Mouse (Mus musculus): ENCODE measurements around the gene Ube2ql1. TPM values are rescaled to one million over a fixed set of nuclear protein-coding genes. Genes with fewer than 3 reads are reported as not detected.

The Ube2ql1 gene
- polyA plus RNA-seq, 1 experiment, result 151 TPM

DNA sequence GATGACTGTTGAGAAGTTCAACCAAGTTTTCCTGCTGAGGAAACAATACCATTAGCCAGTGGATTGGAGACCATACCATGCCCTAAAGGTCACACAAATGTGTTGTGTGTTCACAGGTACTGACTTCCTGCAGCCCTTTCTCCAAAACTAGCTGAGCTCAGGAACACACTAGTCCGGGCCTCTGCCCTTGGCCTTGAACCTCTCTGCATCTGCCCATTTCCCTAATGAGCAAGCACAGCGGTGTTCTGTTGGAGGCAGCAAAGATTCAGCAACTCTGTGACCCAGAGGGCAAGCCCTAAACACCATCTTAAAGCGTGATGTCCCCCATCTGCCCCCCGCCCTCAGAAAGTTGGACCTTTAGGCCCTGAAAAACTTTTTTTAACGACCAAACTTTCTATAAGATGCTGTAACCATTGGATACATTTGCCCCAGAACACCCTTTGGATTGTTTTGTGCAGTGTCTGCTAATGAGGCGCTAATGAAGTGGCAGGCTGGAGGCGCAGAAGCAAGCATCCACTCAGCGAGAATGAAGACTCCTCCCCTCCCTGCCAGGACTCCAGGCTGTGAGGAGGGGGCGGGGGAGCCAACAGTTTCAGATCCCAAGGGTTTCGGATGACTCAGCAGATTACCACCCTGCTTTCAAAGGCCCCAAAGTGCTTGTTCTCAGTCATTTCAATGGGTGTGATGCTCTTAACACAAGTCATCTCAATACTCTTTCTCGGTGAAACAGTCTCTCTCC is 21.7 kb downstream of the Ube2ql1 start:
- TF ChIP-seq CTCF (IDR thresholded peaks at IDR 0.05; ENCODE audit: extremely low read depth, insufficient read depth, low read length) (no peak), POLR2A (IDR thresholded peaks at IDR 0.05; ENCODE audit: extremely low read depth, insufficient read depth, low read length) (no peak)
- H3K4me3 ChIP-seq (ENCODE audit: insufficient read depth, low read length), result no peak overlapping the region
- no peak overlapping the region for H3K27ac ChIP-seq (ENCODE audit: insufficient read depth, low read length)
- H3K4me1 ChIP-seq (ENCODE audit: control insufficient read depth, insufficient read depth, low read length), result peaks cover 24% of the 10 kb centered on the region

DNA sequence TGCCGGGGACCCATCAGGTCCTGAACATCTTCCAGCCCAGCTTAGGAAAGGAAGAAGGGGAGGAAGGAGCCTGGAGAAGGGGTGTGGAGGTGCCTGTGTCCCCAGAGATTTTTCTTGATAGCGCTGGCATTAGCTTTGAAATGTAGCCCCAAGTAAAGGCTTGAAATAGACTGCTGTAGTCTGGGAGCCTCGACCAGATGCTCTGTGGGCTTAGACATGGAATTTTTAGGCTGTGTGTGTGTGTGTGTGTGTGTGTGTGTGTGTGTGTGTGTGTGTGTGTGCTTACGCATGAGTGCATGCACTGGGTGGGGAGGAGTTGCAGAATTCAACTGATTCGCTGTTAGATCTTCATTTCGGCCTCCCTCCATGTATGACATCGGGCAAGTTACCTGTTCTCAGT is 31.5 kb downstream of the Ube2ql1 start:
- TF ChIP-seq POLR2A (IDR thresholded peaks at IDR 0.05; ENCODE audit: extremely low read depth, insufficient read depth, low read length), result no peak
- TF ChIP-seq CTCF (IDR thresholded peaks at IDR 0.05; ENCODE audit: extremely low read depth, insufficient read depth, low read length), result no peak

DNA sequence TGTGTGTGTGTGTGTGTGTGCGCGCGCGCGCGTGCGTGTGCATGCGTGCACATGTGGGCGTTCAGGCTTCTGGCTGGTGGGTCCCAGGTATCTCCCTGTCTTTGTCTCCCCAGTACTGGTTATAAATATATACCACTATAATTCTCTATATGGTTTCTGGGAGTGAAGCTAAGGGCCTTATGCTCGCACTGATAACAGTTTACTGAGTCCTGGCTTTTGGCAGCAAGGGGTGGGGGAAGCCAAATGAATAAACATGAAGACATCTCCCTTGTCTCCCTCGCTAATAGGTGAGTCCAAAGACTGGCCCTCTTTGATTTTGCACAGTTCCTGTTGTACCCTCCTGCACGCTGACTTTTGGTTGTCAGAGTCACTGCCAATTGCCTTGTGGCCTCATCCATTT is 32.2 kb downstream of the Ube2ql1 start:
- Histone ChIP-seq H3K4me1 (ENCODE audit: control insufficient read depth, insufficient read depth, low read length) (peaks cover 4% of the 10 kb centered on the region), H3K27ac (ENCODE audit: insufficient read depth, low read length) (no peak overlapping the region), H3K4me3 (ENCODE audit: insufficient read depth, low read length) (no peak overlapping the region)
- TF ChIP-seq POLR2A (IDR thresholded peaks at IDR 0.05; ENCODE audit: extremely low read depth, insufficient read depth, low read length) (no peak), CTCF (IDR thresholded peaks at IDR 0.05; ENCODE audit: extremely low read depth, insufficient read depth, low read length) (no peak)

More for the DNA sequence above, 31.5 kb downstream of the Ube2ql1 start:
- Histone ChIP-seq H3K4me1 (ENCODE audit: control insufficient read depth, insufficient read depth, low read length) (peaks cover 5% of the 10 kb centered on the region), H3K4me3 (ENCODE audit: insufficient read depth, low read length) (no peak overlapping the region), H3K27ac (ENCODE audit: insufficient read depth, low read length) (no peak overlapping the region)

DNA sequence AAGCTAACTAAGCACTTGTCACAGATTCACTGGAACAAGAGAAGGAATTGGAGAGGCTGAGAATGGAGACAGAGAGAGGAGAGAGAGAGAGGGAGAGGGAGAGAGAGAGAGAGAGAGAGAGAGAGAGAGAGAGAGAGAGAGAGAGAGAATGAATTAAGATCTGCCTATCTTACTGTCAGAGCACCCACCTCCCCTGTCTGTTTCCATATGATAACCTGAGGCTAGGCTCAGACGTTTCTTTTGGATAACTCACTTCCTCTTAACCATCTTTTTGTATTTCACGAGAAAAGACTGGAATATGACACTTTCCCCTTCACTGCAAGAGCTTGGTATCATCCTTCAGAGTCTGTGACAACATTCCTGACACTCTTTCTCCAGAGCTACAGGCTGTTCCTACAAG is 32.8 kb downstream of the Ube2ql1 start:
- H3K4me1 ChIP-seq (ENCODE audit: control insufficient read depth, insufficient read depth, low read length), result peaks cover 4% of the 10 kb centered on the region
- no peak overlapping the region for H3K4me3 ChIP-seq (ENCODE audit: insufficient read depth, low read length)
- H3K27ac ChIP-seq (ENCODE audit: insufficient read depth, low read length), result no peak overlapping the region
- no peak for TF ChIP-seq POLR2A (IDR thresholded peaks at IDR 0.05; ENCODE audit: extremely low read depth, insufficient read depth, low read length)
- no peak for TF ChIP-seq CTCF (IDR thresholded peaks at IDR 0.05; ENCODE audit: extremely low read depth, insufficient read depth, low read length)

DNA sequence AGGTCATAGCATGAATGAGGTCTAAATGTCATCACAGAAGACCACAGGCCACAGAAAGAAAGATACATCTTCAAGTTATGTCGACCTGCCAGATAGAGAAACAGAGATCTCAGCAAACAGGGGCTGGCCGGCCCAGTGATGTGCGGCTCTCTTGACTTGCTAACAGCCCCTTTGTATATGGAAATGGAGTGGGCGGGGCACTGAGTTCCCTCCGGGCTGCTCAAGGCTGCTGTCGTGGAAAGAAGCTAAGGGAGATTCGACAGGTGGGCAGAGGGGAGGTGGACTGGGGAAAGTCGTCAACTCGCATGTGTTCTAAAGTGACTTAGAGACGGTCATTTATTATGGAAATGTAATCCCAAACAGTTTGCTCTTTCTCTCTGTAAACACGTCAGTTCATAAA is 36.2 kb downstream of the Ube2ql1 start:
- H3K4me3 ChIP-seq (ENCODE audit: insufficient read depth, low read length), result no peak overlapping the region
- TF ChIP-seq POLR2A (IDR thresholded peaks at IDR 0.05; ENCODE audit: extremely low read depth, insufficient read depth, low read length), result no peak
- TF ChIP-seq CTCF (IDR thresholded peaks at IDR 0.05; ENCODE audit: extremely low read depth, insufficient read depth, low read length), result no peak
- H3K4me1 ChIP-seq (ENCODE audit: control insufficient read depth, insufficient read depth, low read length), result peaks cover 4% of the 10 kb centered on the region
- H3K27ac ChIP-seq (ENCODE audit: insufficient read depth, low read length), result no peak overlapping the region

DNA sequence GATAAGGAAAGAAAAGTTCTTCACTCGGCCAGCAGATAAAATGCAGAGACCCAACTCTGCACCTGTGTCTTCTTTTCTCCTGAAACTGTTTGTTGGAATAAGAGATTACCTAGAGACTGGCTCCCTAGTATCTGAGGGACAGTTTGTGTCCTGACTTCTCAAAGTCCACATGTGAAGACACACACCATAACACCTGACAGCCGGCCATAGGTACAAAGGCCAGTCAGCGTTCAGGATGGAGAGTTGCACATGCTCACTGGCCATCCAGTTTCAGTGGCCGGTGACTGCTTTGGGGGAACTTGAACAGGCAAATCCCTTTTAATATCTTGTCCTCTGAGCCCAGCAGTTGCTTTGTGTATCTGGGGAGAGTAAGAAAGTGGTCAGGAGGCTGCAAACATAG is 38.3 kb downstream of the Ube2ql1 start:
- Histone ChIP-seq H3K27ac (ENCODE audit: insufficient read depth, low read length) (no peak overlapping the region), H3K4me1 (ENCODE audit: control insufficient read depth, insufficient read depth, low read length) (no peaks in the 10 kb centered on the region; the same call in 1 of the 2 replicates), H3K4me3 (ENCODE audit: insufficient read depth, low read length) (no peak overlapping the region)
- TF ChIP-seq CTCF (IDR thresholded peaks at IDR 0.05; ENCODE audit: extremely low read depth, insufficient read depth, low read length) (no peak), POLR2A (IDR thresholded peaks at IDR 0.05; ENCODE audit: extremely low read depth, insufficient read depth, low read length) (no peak)

DNA sequence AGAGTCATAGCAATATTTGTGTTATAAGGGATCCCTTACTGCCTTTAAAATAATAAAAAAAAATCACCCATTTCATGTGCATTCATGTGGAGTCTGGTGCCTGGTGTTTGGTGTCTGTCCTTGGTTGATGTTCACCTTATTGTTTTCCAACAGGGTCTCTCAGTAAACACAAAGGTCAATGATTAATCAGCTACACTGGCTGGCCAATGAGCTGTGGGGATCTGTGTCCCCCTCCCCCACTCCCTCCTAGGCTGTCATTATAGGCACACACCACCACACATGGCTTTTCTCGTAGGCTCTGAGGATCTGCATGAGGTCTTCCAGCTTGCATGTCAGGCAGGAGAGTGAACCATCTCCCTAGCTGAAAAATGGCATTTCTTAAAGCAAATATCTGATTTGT is 38.9 kb downstream of the Ube2ql1 start:
- H3K4me1 ChIP-seq (ENCODE audit: control insufficient read depth, insufficient read depth, low read length), result no peaks in the 10 kb centered on the region; the same call in 1 of the 2 replicates
- H3K27ac ChIP-seq (ENCODE audit: insufficient read depth, low read length), result no peak overlapping the region
- no peak for TF ChIP-seq CTCF (IDR thresholded peaks at IDR 0.05; ENCODE audit: extremely low read depth, insufficient read depth, low read length)
- TF ChIP-seq POLR2A (IDR thresholded peaks at IDR 0.05; ENCODE audit: extremely low read depth, insufficient read depth, low read length), result no peak
- H3K4me3 ChIP-seq (ENCODE audit: insufficient read depth, low read length), result no peak overlapping the region

DNA sequence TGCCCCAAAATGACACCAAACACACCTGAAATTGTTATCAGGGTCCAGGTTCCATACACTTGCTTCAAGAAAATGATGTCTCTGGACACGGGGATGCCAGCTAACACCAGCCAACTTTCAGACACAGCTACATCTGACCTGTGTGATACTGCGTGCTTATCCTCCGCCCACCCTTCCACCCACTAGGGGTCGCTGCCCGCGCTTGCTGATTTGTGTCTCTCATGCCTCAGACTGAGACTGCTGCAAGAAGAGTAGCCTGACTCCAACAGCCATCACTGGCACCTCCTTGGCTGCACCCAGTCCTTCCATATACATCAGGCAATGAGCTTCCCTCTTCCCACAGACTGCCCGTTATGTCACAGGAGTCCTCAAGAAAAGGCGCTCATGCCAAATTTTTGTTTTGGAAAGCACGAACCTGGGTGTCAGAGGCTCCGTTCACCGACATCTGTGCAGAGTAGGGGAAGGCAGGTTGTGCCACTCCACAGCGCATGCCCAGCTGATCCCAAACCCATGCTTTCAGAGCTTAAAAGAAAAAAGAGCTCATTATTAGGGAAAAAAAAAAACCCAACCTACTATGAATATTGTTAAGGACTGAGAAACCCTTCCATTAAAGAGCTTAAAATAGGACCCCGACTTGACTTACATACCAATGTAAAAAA is 43.2 kb downstream of the Ube2ql1 start:
- no peaks in the 10 kb centered on the region for H3K4me1 ChIP-seq (ENCODE audit: control insufficient read depth, insufficient read depth, low read length)
- peak; percentile 65 for TF ChIP-seq CTCF (IDR thresholded peaks at IDR 0.05; ENCODE audit: extremely low read depth, insufficient read depth, low read length)
- TF ChIP-seq POLR2A (IDR thresholded peaks at IDR 0.05; ENCODE audit: extremely low read depth, insufficient read depth, low read length), result no peak
- H3K4me3 ChIP-seq (ENCODE audit: insufficient read depth, low read length), result 0 out of 2 replicates have a peak overlapping the region, but pooled peaks have one; percentile 2
- H3K27ac ChIP-seq (ENCODE audit: insufficient read depth, low read length), result no peak overlapping the region

DNA sequence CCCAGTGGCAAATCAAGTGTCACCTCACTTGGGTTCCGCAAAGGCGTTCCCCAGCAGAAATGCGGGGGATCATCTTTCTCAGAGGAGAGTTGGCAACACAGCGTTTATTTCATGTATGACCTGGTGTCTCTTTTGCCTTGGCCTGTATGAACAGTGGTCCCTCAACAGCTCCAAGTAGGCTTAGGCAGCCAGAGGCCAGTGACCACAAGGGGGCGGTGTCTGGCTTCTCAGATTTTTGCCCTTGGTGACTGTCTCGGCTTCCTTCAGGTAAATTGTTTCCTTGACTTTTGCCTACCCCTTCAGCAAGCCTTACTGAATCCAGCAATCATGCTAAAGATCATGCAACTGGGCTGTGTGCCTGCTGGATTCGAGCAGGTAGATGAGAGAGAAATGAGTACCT is 48.6 kb downstream of the Ube2ql1 start:
- Histone ChIP-seq H3K4me3 (ENCODE audit: insufficient read depth, low read length) (no peak overlapping the region), H3K27ac (ENCODE audit: insufficient read depth, low read length) (no peak overlapping the region), H3K4me1 (ENCODE audit: control insufficient read depth, insufficient read depth, low read length) (no peaks in the 10 kb centered on the region)
- peak; percentile 71 for TF ChIP-seq CTCF (IDR thresholded peaks at IDR 0.05; ENCODE audit: extremely low read depth, insufficient read depth, low read length)
- no peak for TF ChIP-seq POLR2A (IDR thresholded peaks at IDR 0.05; ENCODE audit: extremely low read depth, insufficient read depth, low read length)

DNA sequence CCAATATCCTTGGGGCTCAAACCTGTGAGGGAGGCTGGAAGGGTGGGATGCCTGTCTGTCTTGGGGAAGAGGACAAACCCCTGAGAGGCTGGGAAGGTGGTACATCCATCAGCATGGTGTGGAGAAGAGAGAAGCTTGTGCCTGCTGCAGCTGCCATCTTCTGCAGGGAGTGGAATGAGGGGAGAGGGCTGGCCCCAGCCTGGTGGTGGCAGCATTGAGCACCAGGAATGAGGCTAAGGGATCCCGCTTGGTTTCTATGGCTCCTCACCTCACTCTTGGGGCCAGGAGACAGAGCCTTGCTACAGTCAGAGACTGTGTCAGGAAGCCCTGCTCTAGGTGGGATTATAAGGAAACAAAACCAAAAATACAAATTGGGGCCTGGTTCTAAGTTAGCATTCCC is 52.7 kb downstream of the Ube2ql1 start:
- Histone ChIP-seq H3K27ac (ENCODE audit: insufficient read depth, low read length) (no peak overlapping the region), H3K4me3 (ENCODE audit: insufficient read depth, low read length) (no peak overlapping the region), H3K4me1 (ENCODE audit: control insufficient read depth, insufficient read depth, low read length) (no peaks in the 10 kb centered on the region)
- TF ChIP-seq CTCF (IDR thresholded peaks at IDR 0.05; ENCODE audit: extremely low read depth, insufficient read depth, low read length), result 0 out of 2 replicates have a peak, but pooled peaks have one; percentile 17
- TF ChIP-seq POLR2A (IDR thresholded peaks at IDR 0.05; ENCODE audit: extremely low read depth, insufficient read depth, low read length), result no peak
